Mouse (Mus musculus) stomach, embryonic 15.5 days (tissue): ENCODE measurements around the gene Pcbp1. TPM values are rescaled to one million over a fixed set of nuclear protein-coding genes. Genes with fewer than 3 reads are reported as not detected.
A peak's percentile ranks its signal among the peaks of the same experiment; 100 is the strongest.
"Not testable (repeated sequence)": the region's sequence is repeated elsewhere in the genome, so short reads cannot be mapped to it uniquely, and the experiment has no call there.

ENCODE experiments used
- ATAC-seq: fragments of 200-750 bp; cut with Nextera tagmentation; 2 replicates; pipeline ENCODE4 v1.8.0; 2017; ENCODE audit warnings: low read depth, moderate number of reproducible peaks, moderate TSS enrichment; ENCODE audit not compliant: insufficient read depth, low FRiP score
- H3K27ac ChIP-seq: fragments of 300-500 bp; sonication (generic); 2 replicates; pipeline ENCODE4 v1.5.1; 2015; ENCODE audit warnings: mild to moderate bottlenecking, inconsistent platforms
- H3K27me3 ChIP-seq: fragments of 300-500 bp; sonication (generic); replicated peaks from 2 replicates; pipeline ENCODE4 v1.6.1; 2015; ENCODE audit warnings: inconsistent platforms
- H3K36me3 ChIP-seq: fragments of 300-500 bp; sonication (generic); 2 replicates; pipeline ENCODE4 v1.6.1; 2015; ENCODE audit warnings: inconsistent platforms
- H3K4me1 ChIP-seq: fragments of 300-500 bp; sonication (generic); 2 replicates; pipeline ENCODE4 v1.6.1; 2015; ENCODE audit warnings: inconsistent platforms
- H3K4me2 ChIP-seq: fragments of 300-500 bp; sonication (generic); 2 replicates; pipeline ENCODE4 v1.6.1; 2015; ENCODE audit warnings: mild to moderate bottlenecking, inconsistent platforms
- H3K4me3 ChIP-seq: fragments of 300-500 bp; sonication (generic); replicated peaks from 2 replicates; pipeline ENCODE4 v1.5.1; 2015; ENCODE audit warnings: inconsistent platforms
- H3K9ac ChIP-seq: fragments of 300-500 bp; sonication (generic); 2 replicates; pipeline ENCODE4 v1.6.1; 2015; ENCODE audit warnings: inconsistent platforms
- H3K9me3 ChIP-seq: fragments of 300-500 bp; sonication (generic); 2 replicates; pipeline ENCODE4 v1.6.1; 2016; ENCODE audit warnings: inconsistent platforms
- WGBS: fragments of 180-500 bp; shearing (Covaris S2); methylation state at CpG from one replicate; pipeline ENCODE4 v1.1.7; 2015; 5-methylcytosine and 5-hydroxymethylcytosine counted together
- polyA plus RNA-seq: library from polyadenylated mRNA; unstranded; fragments of >200 nt; fragmentation: Nextera tagmentation; extraction: Ambion mirVana; gene quantifications from 2 replicates; pipeline ENCODE4 v1.2.1, GENCODE M21; 2015

The Pcbp1 gene
- polyA plus RNA-seq, 1 experiment from 2014 or later: 518 TPM

DNA sequence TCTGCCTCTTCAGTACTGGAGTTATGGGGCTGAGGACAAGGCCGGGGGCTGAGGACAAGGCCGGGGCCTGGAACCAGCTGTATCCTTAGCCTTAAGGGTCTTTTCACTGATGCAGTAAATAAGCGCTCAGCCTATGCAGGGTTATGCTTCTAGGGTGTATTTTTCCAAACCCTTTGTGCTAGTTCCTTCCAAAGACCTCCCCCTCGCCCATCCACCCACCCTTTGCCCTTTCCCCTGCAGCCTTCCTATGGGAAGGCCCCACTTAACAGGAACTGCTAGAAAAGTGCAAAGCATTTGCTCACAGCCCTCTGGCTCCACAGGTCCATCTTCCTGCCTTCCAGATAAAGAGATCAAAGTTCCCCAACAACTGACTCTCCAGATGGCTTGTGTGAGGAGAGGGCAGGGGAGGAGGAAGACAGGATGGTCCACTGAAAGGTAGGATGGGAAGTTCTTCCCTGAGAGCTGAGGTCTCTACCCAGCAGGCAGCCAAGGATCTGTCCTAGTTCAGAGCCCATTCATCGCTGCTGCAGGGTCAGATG, 26.5 kb downstream of the Pcbp1 start:
- Histone ChIP-seq H3K4me1 (0 out of 2 replicates have a peak, but pooled peaks cover 3% of the 10 kb centered on the region), H3K4me3 (no peak overlapping the region), H3K9me3 (no peaks in the 10 kb centered on the region), H3K4me2 (no peak overlapping the region), H3K27ac (peak overlapping the region; percentile 57), H3K36me3 (no peaks in the 10 kb centered on the region), H3K9ac (no peak overlapping the region), H3K27me3 (no peaks in the 10 kb centered on the region)
- ATAC-seq: no peak
- 58% methylated on average over 5 of the region's 5 CpGs for WGBS

DNA sequence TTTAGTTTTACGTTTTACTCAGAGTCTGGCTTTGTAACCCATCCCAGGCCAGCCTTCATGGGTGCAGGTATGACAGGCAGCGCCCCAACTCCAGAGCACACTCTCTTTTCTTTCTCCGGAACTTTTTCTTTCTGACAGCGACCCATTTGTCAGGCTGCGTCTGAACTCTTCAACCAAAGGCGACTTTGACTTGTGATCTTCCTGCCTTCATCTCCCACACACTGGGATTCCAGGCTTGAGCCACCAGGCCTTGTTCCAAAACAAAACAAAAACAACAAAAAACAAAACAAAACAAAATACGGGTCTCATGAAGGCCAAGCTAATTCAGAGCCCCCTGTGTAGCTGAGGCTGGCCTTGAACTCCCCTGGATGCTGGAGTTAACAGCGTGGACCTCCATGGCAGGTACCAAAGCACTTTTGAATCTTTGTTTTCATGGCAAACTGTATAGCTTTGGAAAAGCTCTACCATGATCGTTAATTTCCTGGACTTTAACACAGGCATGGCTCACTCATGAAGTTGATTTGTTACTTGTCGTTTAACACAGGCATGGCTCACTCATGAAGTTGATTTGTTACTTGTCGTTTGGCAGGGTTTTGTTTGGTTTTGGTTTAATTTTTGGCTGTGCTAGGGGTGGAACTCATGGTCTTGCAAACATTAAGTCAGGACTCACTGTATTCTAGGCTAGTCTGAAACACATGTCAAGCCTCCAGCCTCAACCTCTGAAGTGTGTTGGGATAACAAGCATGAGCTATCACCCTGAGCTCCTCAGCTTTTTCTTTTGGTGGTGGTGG, 28.0 kb downstream of the Pcbp1 start:
- H3K27me3 ChIP-seq: no peaks in the 10 kb centered on the region
- WGBS: 57% methylated on average over 11 of the region's 11 CpGs
- H3K4me1 ChIP-seq: 0 out of 2 replicates have a peak, but pooled peaks cover 3% of the 10 kb centered on the region
- no peaks in the 10 kb centered on the region for H3K36me3 ChIP-seq
- H3K9me3 ChIP-seq: no peaks in the 10 kb centered on the region
- peak overlapping the region; percentile 33; the same call in 1 of the 2 replicates for H3K4me3 ChIP-seq
- H3K4me2 ChIP-seq: peak overlapping the region; percentile 50
- no peak for ATAC-seq
- H3K27ac ChIP-seq: peak overlapping the region; percentile 28
- no peak overlapping the region for H3K9ac ChIP-seq

DNA sequence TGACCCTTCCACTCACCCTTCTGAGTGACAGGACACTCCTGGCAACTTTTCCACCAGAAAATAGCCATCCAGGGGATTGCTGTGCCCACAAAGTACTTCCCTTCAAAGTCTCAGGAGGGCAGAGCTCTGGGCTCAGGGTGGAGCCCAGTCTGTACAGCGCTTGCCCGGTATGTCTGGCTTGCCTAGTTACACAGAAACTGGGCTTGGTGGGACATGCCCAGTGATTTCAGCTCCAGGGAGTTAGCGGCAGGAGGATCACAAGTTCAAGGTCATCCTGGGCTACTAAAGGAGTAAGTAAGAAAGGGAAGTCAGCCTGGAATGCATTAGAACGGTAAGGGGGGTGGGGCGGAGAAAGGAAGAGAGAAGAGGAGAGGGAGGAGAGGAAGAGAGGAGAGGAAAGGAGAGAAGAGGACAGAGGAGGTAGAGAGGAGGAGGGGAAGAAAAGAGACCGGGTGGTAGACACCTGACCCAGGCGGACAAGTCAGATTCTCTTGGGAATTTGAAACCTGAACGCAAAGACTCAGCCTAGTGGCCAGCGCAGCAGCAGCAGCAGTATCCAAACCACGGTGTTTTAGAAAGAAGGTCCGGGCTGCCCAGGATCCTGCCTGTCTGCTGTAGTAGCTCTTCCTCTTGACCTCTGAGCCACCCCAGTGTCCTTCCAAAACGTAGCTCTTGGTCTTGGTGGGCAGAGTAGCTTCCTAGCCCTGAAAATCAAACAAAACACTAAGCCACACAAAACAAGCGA, 28.9 kb downstream of the Pcbp1 start:
- H3K4me1 ChIP-seq: 0 out of 2 replicates have a peak, but pooled peaks cover 3% of the 10 kb centered on the region
- no peaks in the 10 kb centered on the region for H3K9me3 ChIP-seq
- H3K36me3 ChIP-seq: no peaks in the 10 kb centered on the region
- H3K9ac ChIP-seq: peak overlapping the region; percentile 6; the same call in 1 of the 2 replicates
- peak; percentile 56; the same call in 1 of the 2 replicates for ATAC-seq
- peak overlapping the region; percentile 50 for H3K4me2 ChIP-seq
- peak overlapping the region; percentile 33 for H3K4me3 ChIP-seq
- H3K27me3 ChIP-seq: no peaks in the 10 kb centered on the region
- H3K27ac ChIP-seq: peak overlapping the region; percentile 28
- WGBS: 12% methylated on average over 13 of the region's 13 CpGs

DNA sequence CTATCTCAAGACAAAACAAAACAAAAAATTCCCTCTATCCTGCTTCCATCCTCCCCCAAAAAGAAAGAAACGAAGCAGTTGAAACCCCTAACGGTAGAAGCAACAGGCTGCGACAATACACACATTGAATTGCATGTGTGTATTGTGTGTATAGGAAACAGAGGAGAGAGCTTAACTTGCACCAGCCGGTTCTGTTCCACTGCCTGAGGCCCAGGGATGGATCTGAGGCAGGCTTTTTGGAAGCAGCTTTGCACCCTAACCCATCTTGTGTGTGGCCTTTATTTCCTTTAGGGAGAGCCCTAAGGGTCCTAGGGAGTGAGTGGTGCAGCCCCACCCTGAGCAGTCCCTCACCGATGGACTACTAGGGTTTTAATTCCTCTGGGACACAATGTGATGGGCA, 29.5 kb downstream of the Pcbp1 start:
- H3K27ac ChIP-seq: peak overlapping the region; percentile 28
- peak overlapping the region; percentile 33 for H3K4me3 ChIP-seq
- 0 out of 2 replicates have a peak, but pooled peaks cover 3% of the 10 kb centered on the region for H3K4me1 ChIP-seq
- no peaks in the 10 kb centered on the region for H3K9me3 ChIP-seq
- H3K27me3 ChIP-seq: no peaks in the 10 kb centered on the region
- no peaks in the 10 kb centered on the region for H3K36me3 ChIP-seq
- WGBS: 59% methylated on average over 5 of the region's 5 CpGs
- no peak overlapping the region for H3K9ac ChIP-seq
- no peak for ATAC-seq
- H3K4me2 ChIP-seq: peak overlapping the region; percentile 50

DNA sequence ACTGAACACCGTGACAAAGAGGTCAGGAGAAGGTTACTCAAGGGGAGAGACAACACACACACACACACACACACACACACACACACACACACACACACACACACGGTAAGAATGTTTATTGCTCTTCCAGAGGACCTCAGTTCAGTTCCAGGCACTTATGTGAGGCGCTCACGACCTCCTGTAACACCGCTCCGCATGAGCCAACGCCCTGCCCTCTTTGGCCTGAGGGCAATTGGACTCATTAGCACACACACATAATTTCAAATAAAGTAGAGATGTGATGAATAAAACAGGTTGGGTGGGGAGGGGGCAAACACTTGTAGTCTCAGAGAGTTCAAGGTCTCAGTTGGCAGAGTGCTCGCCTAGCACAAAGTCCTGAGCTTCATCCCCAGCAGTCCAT, 30.0 kb downstream of the Pcbp1 start:
- 76% methylated on average over 8 of the region's 8 CpGs for WGBS
- no peaks in the 10 kb centered on the region for H3K27me3 ChIP-seq
- H3K9ac ChIP-seq: no peak overlapping the region
- H3K36me3 ChIP-seq: no peaks in the 10 kb centered on the region
- no peak for ATAC-seq
- no peak overlapping the region for H3K4me3 ChIP-seq
- 0 out of 2 replicates have a peak, but pooled peaks cover 3% of the 10 kb centered on the region for H3K4me1 ChIP-seq
- no peaks in the 10 kb centered on the region for H3K9me3 ChIP-seq
- no peak overlapping the region for H3K27ac ChIP-seq
- peak overlapping the region; percentile 50; the same call in 1 of the 2 replicates for H3K4me2 ChIP-seq

DNA sequence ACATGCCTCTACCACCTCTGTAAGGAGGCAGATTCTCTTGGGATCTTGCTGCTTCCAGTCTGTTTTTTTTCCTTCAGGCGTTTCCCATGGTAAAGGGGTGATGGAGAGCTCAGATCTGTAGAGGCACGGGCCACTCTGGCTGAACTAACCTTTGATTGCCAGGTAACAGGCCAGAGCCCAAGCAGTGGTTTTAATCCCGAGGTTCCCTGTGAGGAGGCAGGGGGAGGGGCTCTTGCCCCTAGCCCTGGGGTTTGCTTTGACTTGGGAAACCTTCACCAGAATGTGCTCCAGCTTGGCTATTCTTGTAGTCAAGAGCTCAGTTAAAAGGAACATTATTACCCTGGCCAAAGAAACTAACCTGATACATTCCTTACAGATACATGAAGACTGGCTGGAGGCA, 30.5 kb downstream of the Pcbp1 start:
- Histone ChIP-seq H3K4me3 (no peak overlapping the region), H3K4me2 (no peak overlapping the region), H3K4me1 (0 out of 2 replicates have a peak, but pooled peaks cover 3% of the 10 kb centered on the region), H3K9ac (no peak overlapping the region), H3K27ac (no peak overlapping the region), H3K9me3 (no peaks in the 10 kb centered on the region), H3K27me3 (no peaks in the 10 kb centered on the region), H3K36me3 (no peaks in the 10 kb centered on the region)
- no peak for ATAC-seq
- WGBS: 68% methylated on average over 3 of the region's 3 CpGs

DNA sequence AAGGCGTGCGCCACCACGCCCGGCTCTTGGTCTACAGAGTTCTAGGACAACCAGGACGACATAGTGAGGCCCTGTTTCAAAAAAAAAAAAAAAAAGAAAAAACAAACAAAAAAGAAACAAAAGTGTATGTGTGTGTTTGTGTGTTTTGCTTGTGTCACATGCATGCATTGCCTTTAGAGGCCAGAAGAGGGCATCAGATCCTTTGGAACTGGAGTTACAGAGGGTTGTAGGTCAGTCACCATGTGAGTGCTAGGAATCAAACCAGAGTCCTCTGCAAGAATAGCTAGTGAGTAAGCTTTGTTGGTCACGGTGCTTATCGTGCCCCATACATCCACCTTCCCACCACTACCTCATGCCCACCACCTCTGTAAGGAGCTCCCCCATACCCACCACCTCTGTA, 31.4 kb downstream of the Pcbp1 start:
- no peaks in the 10 kb centered on the region for H3K36me3 ChIP-seq
- H3K27me3 ChIP-seq: no peaks in the 10 kb centered on the region
- H3K4me2 ChIP-seq: no peak overlapping the region
- no peak overlapping the region for H3K27ac ChIP-seq
- no peak overlapping the region for H3K9ac ChIP-seq
- H3K4me1 ChIP-seq: 0 out of 2 replicates have a peak, but pooled peaks cover 3% of the 10 kb centered on the region
- no peak overlapping the region for H3K4me3 ChIP-seq
- no peak for ATAC-seq
- no peaks in the 10 kb centered on the region for H3K9me3 ChIP-seq
- WGBS: 93% methylated on average over 7 of the region's 7 CpGs

DNA sequence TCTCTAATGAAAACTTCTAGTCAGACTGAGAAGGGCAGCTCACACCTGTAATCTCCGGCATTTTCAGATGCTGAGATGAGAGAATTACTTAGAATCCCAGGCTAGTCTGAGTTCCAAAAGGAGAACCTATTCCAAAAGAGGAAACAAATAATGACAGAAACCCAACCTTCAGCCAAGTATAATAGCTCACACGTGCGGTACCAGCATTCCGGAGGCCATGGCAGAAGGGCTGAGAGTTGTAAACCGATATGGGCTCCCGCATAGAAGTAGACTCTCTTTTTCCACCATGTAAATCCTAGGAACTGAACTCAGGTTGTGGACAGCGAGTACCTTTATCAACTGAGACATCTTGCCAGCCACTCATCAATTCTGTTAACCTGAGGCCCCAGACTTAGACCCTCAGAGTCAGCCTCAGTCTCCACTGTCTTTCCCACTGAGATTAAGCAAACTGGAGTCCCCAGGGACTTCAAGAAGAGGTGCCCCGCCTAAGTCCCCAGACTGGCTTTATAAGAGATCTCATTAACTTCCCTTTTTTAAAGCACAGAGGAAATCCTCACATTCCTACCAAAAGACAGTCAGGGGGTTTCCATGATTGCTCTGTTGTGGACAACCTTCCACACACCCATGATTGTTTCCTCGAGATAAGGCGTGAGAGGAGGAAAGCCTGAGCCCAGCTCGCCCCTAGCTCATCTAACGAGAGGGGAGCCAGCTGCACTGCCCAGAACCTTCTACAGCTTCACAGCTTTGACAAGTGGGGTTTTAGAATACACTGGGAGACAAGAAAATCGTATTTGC, 32.5 kb downstream of the Pcbp1 start:
- Histone ChIP-seq H3K4me3 (no peak overlapping the region), H3K4me2 (no peak overlapping the region), H3K27ac (no peak overlapping the region), H3K27me3 (no peaks in the 10 kb centered on the region), H3K9me3 (no peaks in the 10 kb centered on the region), H3K9ac (no peak overlapping the region), H3K4me1 (0 out of 2 replicates have a peak, but pooled peaks cover 3% of the 10 kb centered on the region), H3K36me3 (no peaks in the 10 kb centered on the region)
- no peak for ATAC-seq
- 50% methylated on average over 13 of the region's 13 CpGs for WGBS

DNA sequence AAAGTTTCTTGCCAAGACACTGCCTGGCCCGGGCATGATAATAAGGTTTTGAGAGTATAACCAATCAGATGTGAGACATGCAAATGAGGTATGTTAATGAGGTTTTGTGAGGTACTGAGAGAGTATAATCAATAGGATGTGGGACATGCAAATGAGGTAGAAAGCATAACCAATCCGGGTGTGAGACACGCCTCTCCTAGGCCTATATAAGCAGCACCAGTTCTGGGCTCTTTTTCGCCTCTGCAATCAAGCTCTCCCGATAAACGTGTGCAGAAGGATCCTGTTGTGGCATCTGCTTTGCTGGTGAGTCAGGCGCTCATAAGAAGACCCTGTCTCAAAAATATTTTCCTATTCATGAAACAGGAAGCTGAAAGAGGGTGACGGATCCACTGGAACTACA, 35.7 kb downstream of the Pcbp1 start:
- WGBS: 88% methylated on average over 8 of the region's 8 CpGs
- not testable (repeated sequence) for H3K4me2 ChIP-seq, ATAC-seq, H3K27ac ChIP-seq, H3K36me3 ChIP-seq, H3K27me3 ChIP-seq, H3K9me3 ChIP-seq, H3K4me3 ChIP-seq, H3K9ac ChIP-seq
- peaks cover 16% of the 10 kb centered on the region for H3K4me1 ChIP-seq

DNA sequence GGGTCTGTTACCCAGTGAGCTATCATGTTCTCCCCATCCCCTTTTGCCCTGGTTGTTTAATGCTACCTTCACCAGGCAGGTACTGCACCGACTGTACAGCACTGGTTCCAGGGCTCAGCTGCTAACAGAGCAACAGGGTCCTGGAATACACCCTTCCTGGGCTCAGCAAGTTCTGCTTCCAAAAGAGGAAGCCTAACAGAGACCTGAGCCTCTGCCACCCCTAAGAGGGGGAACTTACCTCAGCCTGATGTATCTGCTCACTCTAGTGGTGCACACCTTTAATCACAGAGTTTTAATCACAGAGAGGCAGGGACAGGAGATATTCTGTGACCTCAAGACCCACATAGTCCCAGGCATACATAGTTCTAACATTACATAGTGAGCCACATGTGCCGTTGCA, 36.2 kb downstream of the Pcbp1 start:
- Histone ChIP-seq H3K27me3 (no peaks in the 10 kb centered on the region), H3K36me3 (no peaks in the 10 kb centered on the region), H3K9me3 (no peaks in the 10 kb centered on the region), H3K9ac (no peak overlapping the region), H3K27ac (no peak overlapping the region), H3K4me1 (peaks cover 16% of the 10 kb centered on the region), H3K4me3 (no peak overlapping the region), H3K4me2 (no peak overlapping the region)
- WGBS: 89% methylated on average over 2 of the region's 2 CpGs
- ATAC-seq: no peak

DNA sequence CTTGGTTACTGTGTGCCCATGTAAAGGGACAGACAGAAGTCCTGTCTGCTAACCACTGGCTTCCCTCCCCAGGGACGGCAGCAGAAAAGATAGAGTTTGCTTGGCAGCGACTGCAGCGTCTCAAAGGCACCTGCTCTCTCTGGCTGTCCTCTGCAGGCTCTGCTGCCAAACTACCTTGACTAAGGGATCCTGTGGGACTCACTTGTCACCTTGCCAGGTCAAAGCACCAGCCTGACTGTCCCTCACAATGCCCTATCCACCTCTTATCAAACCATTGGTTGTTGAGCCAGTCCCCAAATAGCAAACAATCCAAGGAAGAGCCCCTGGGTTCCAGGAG, 38.0 kb downstream of the Pcbp1 start:
- no peak for ATAC-seq
- H3K4me2 ChIP-seq: peak overlapping the region; percentile 47; the same call in 1 of the 2 replicates
- WGBS: 37% methylated on average over 3 of the region's 3 CpGs

More for the DNA sequence above, 38.0 kb downstream of the Pcbp1 start:
- Histone ChIP-seq H3K36me3 (no peaks in the 10 kb centered on the region), H3K9me3 (no peaks in the 10 kb centered on the region), H3K9ac (no peak overlapping the region), H3K27ac (peak overlapping the region; percentile 95), H3K4me1 (peaks cover 16% of the 10 kb centered on the region), H3K4me3 (peak overlapping the region; percentile 8; the same call in 1 of the 2 replicates), H3K27me3 (no peaks in the 10 kb centered on the region)
